Mouse (Mus musculus) MEL (cell line): ENCODE data around the gene Ankrd40. TPM values are rescaled to one million over a fixed set of nuclear protein-coding genes. Genes with fewer than 3 reads are reported as not detected.

ENCODE experiments used
- DNase-seq: peaks from one replicate; pipeline ENCODE4 v3.0.0; 2011; ENCODE audit warnings: low read depth, low spot score
- H3K27ac ChIP-seq: 2 replicates; pipeline ENCODE4 v1.5.1; 2012; ENCODE audit warnings: low read depth, mild to moderate bottlenecking, control low read depth, low read length, moderate library complexity; ENCODE audit not compliant: control insufficient read depth
- H3K27me3 ChIP-seq, 2 experiments: fragments of 150-350 bp in 1 of 2; sonication (generic) in 1 of 2; 2 replicates each; pipeline ENCODE4 v1.6.1; 2012; ENCODE audit warnings: low read length in 2 of 2, mild to moderate bottlenecking in 2 of 2, improper control_type of control experiment in 1 of 2, moderate library complexity in 1 of 2; ENCODE audit not compliant: insufficient read depth in 2 of 2, control insufficient read depth in 1 of 2
- H3K36me3 ChIP-seq, 2 experiments: 2 replicates each; pipeline ENCODE4 v1.6.1; 2012 to 2014; ENCODE audit warnings: low read length in 2 of 2, improper control_type of control experiment in 1 of 2, inconsistent platforms in 1 of 2, mild to moderate bottlenecking in 1 of 2; ENCODE audit not compliant: insufficient read depth in 2 of 2, control insufficient read depth in 1 of 2
- H3K4me1 ChIP-seq, 2 experiments: fragments of 150-350 bp in 1 of 2; sonication (generic) in 1 of 2; 2 replicates each; pipeline ENCODE4 v1.6.1; 2012; ENCODE audit warnings: low read length in 2 of 2, improper control_type of control experiment in 1 of 2, mild to moderate bottlenecking in 1 of 2; ENCODE audit not compliant: insufficient read depth in 2 of 2, control insufficient read depth in 1 of 2
- H3K4me3 ChIP-seq, 2 experiments: fragments of 150-350 bp in 1 of 2; sonication (generic) in 1 of 2; 2 replicates each; pipeline ENCODE4 v1.5.1; 2012; ENCODE audit warnings: low read depth in 2 of 2, low read length in 2 of 2, mild to moderate bottlenecking in 2 of 2, moderate library complexity in 2 of 2, control low read depth in 1 of 2, improper control_type of control experiment in 1 of 2; ENCODE audit not compliant: control insufficient read depth in 1 of 2, insufficient read depth in 1 of 2
- H3K79me2 ChIP-seq: 2 replicates; pipeline ENCODE4 v1.6.1; 2012; ENCODE audit warnings: mild to moderate bottlenecking, low read length, moderate library complexity; ENCODE audit not compliant: control insufficient read depth, poor library complexity, insufficient read depth
- H3K9ac ChIP-seq: 2 replicates; pipeline ENCODE4 v1.6.1; 2012; ENCODE audit warnings: low read depth, mild to moderate bottlenecking, control low read depth, low read length, moderate library complexity; ENCODE audit not compliant: control insufficient read depth, poor library complexity, severe bottlenecking
- H3K9me3 ChIP-seq: fragments of 150-350 bp; sonication (generic); replicated peaks from 2 replicates; pipeline ENCODE4 v1.6.1; 2012; ENCODE audit warnings: mild to moderate bottlenecking, low read length, improper control_type of control experiment, moderate library complexity; ENCODE audit not compliant: insufficient read depth
- CHD1 ChIP-seq: IDR thresholded peaks from 2 replicates; pipeline ENCODE4 v1.6.1; 2012; ENCODE audit warnings: low read depth, mild to moderate bottlenecking, inconsistent platforms, low read length, improper control_type of control experiment
- CHD2 ChIP-seq: IDR thresholded peaks from 2 replicates; pipeline ENCODE4 v1.6.1; 2011; ENCODE audit warnings: low read length, improper control_type of control experiment
- CTCF ChIP-seq, 3 experiments: IDR thresholded peaks in 2 of 3; conservative IDR thresholded peaks in 1 of 3; 2 replicates each; pipeline ENCODE4 v1.5.1; 2011 to 2012; ENCODE audit warnings: low read length in 3 of 3, low read depth in 2 of 3, mild to moderate bottlenecking in 2 of 3, improper control_type of control experiment in 1 of 3, inconsistent platforms in 1 of 3, mixed read lengths in 1 of 3, moderate library complexity in 1 of 3; ENCODE audit not compliant: control insufficient read depth in 1 of 3, insufficient read depth in 1 of 3, poor library complexity in 1 of 3, severe bottlenecking in 1 of 3
- ELF1 ChIP-seq: IDR thresholded peaks from 2 replicates; pipeline ENCODE4 v1.6.1; 2014; ENCODE audit warnings: low read depth, mild to moderate bottlenecking, inconsistent platforms, low read length, improper control_type of control experiment, moderate library complexity
- EP300 ChIP-seq, 2 experiments: IDR thresholded peaks; 2 replicates each; pipeline ENCODE4 v1.6.1; 2011; ENCODE audit warnings: improper control_type of control experiment in 2 of 2, low read length in 2 of 2, low read depth in 1 of 2, mild to moderate bottlenecking in 1 of 2
- GABPA ChIP-seq: IDR thresholded peaks from 2 replicates; pipeline ENCODE4 v1.6.1; 2012; ENCODE audit warnings: low read depth, mild to moderate bottlenecking, inconsistent platforms, low read length, improper control_type of control experiment, moderate library complexity
- GATA1 ChIP-seq: IDR thresholded peaks from 2 replicates; pipeline ENCODE4 v1.6.1; 2011; ENCODE audit warnings: low read depth, low read length, improper control_type of control experiment
- HCFC1 ChIP-seq: IDR thresholded peaks from 2 replicates; pipeline ENCODE4 v1.6.1; 2012; ENCODE audit warnings: low read depth, mild to moderate bottlenecking, inconsistent platforms, low read length, improper control_type of control experiment, moderate library complexity
- JUND ChIP-seq: IDR thresholded peaks from 2 replicates; pipeline ENCODE4 v1.6.1; 2011; ENCODE audit warnings: low read depth, mild to moderate bottlenecking, improper control_type of control experiment, low read length
- MEF2A ChIP-seq: IDR thresholded peaks from 2 replicates; pipeline ENCODE4 v1.6.1; 2014; ENCODE audit warnings: low read depth, mild to moderate bottlenecking, inconsistent platforms, low read length, improper control_type of control experiment; ENCODE audit not compliant: poor library complexity, insufficient replicate concordance, severe bottlenecking; ENCODE audit errors: extremely low read depth
- MXI1 ChIP-seq: IDR thresholded peaks from 2 replicates; pipeline ENCODE4 v1.6.1; 2011; ENCODE audit warnings: mild to moderate bottlenecking, low read depth, low read length, improper control_type of control experiment
- MYB ChIP-seq: IDR thresholded peaks from 2 replicates; pipeline ENCODE4 v1.6.1; 2011; ENCODE audit warnings: mild to moderate bottlenecking, low read depth, low read length, improper control_type of control experiment
- MYC ChIP-seq: IDR thresholded peaks from 2 replicates; pipeline ENCODE4 v1.6.1; 2011; ENCODE audit warnings: low read depth, mild to moderate bottlenecking, low read length, improper control_type of control experiment, moderate library complexity
- NRF1 ChIP-seq: IDR thresholded peaks from 2 replicates; pipeline ENCODE4 v1.6.1; 2014; ENCODE audit warnings: low read depth, mild to moderate bottlenecking, inconsistent platforms, low read length, improper control_type of control experiment, moderate library complexity; ENCODE audit not compliant: poor library complexity, insufficient read depth, severe bottlenecking
- POLR2A ChIP-seq, 2 experiments: IDR thresholded peaks; 2 replicates each; pipeline ENCODE4 v1.6.1; 2011 to 2012; ENCODE audit warnings: low read length in 2 of 2, mild to moderate bottlenecking in 2 of 2, control low read depth in 1 of 2, improper control_type of control experiment in 1 of 2, low read depth in 1 of 2, moderate library complexity in 1 of 2; ENCODE audit not compliant: control insufficient read depth in 1 of 2, insufficient read depth in 1 of 2, poor library complexity in 1 of 2
- POLR2AphosphoS2 ChIP-seq: IDR thresholded peaks from 2 replicates; pipeline ENCODE4 v1.6.1; 2011; ENCODE audit warnings: low read length, improper control_type of control experiment
- RAD21 ChIP-seq: IDR thresholded peaks from 2 replicates; pipeline ENCODE4 v1.6.1; 2011; ENCODE audit warnings: mild to moderate bottlenecking, low read depth, low read length, improper control_type of control experiment
- RCOR1 ChIP-seq: IDR thresholded peaks from 2 replicates; pipeline ENCODE4 v1.6.1; 2012; ENCODE audit warnings: low read depth, mild to moderate bottlenecking, inconsistent platforms, low read length, improper control_type of control experiment
- SIN3A ChIP-seq: IDR thresholded peaks from 2 replicates; pipeline ENCODE4 v1.6.1; 2012; ENCODE audit warnings: low read length, improper control_type of control experiment, inconsistent platforms
- SMC3 ChIP-seq: IDR thresholded peaks from 2 replicates; pipeline ENCODE4 v1.6.1; 2011; ENCODE audit warnings: low read depth, low read length, improper control_type of control experiment
- TAL1 ChIP-seq: IDR thresholded peaks from 2 replicates; pipeline ENCODE4 v1.6.1; 2012; ENCODE audit warnings: mild to moderate bottlenecking, inconsistent platforms, low read length, moderate library complexity, mixed read lengths
- TBP ChIP-seq: IDR thresholded peaks from 2 replicates; pipeline ENCODE4 v1.8.0; 2011; ENCODE audit warnings: low read depth, low read length, improper control_type of control experiment
- UBTF ChIP-seq: IDR thresholded peaks from 2 replicates; pipeline ENCODE4 v1.6.1; 2012; ENCODE audit warnings: low read depth, mild to moderate bottlenecking, inconsistent platforms, low read length, improper control_type of control experiment, moderate library complexity, borderline replicate concordance; ENCODE audit not compliant: insufficient read depth
- ZC3H11A ChIP-seq: IDR thresholded peaks from 2 replicates; pipeline ENCODE4 v1.6.1; 2012; ENCODE audit warnings: low read depth, mild to moderate bottlenecking, inconsistent platforms, low read length, improper control_type of control experiment
- ZMIZ1 ChIP-seq: IDR thresholded peaks from 2 replicates; pipeline ENCODE4 v1.6.1; 2012; ENCODE audit warnings: low read depth, mild to moderate bottlenecking, inconsistent platforms, low read length, improper control_type of control experiment, moderate library complexity
- ZNF384 ChIP-seq: IDR thresholded peaks from 2 replicates; pipeline ENCODE4 v1.6.1; 2012; ENCODE audit warnings: low read depth, mild to moderate bottlenecking, inconsistent platforms, low read length, improper control_type of control experiment
- polyA plus RNA-seq, 2 experiments: library from polyadenylated mRNA; stranded (reverse) in 1 of 2; unstranded in 1 of 2; fragments of >175 nt in 1 of 2; fragments of >200 nt in 1 of 2; gene quantifications; 2 replicates each; pipeline versions ENCODE4 v1.2.1 to v1.2.4; 2012; ENCODE audit warnings: low replicate concordance in 2 of 2, low read depth in 1 of 2; ENCODE audit not compliant: insufficient read length in 2 of 2, insufficient read depth in 1 of 2, missing spikeins in 1 of 2
- total RNA-seq: library from RNA; depleted of rRNA; stranded (reverse); fragments of 300-350 nt; gene quantifications from 2 replicates; pipeline ENCODE4 v1.2.3, GENCODE M21; 2012

Ankrd40 gene
- total and polyA plus RNA-seq, 3 experiments: 37.1 to 60.0 TPM; not detected in 1

- DNase-seq: no peak
- H3K4me1 ChIP-seq: peaks cover 48 to 62% of the 10 kb centered on the region in 2 experiments
These were observed 10.8 kb upstream of the Ankrd40 start for GRCm38 (mm10) chr11:94317014-94317413.

GRCm38 (mm10) chr11:94317515-94317914 is 10.3 kb upstream of the Ankrd40 start:
- Histone ChIP-seq H3K27me3 (no peaks in the 10 kb centered on the region), H3K4me1 (peaks cover 46 to 63% of the 10 kb centered on the region in 2 experiments), H3K79me2 (peaks cover 94% of the 10 kb centered on the region), H3K4me3 (peak overlapping the region in 1 of 2 experiments; percentile 40; a peak in 2 of 4 replicates), H3K9ac (peak overlapping the region; percentile 11), H3K9me3 (no peaks in the 10 kb centered on the region), H3K27ac (0 out of 2 replicates have a peak overlapping the region, but pooled peaks have one; percentile 1), H3K36me3 (peaks cover 48 to 77% of the 10 kb centered on the region in 2 experiments)
- no peak for DNase-seq
- no peak for TF ChIP-seq MEF2A
- no peak for TF ChIP-seq RAD21
- TF ChIP-seq ZMIZ1: no peak

More at GRCm38 (mm10) chr11:94317014-94317413, 10.8 kb upstream of the Ankrd40 start:
- H3K79me2 ChIP-seq: peaks cover 95% of the 10 kb centered on the region
- H3K9me3 ChIP-seq: no peaks in the 10 kb centered on the region
- TF ChIP-seq SIN3A: peak; percentile 33; the same call in 1 of the 2 replicates
- 0 out of 2 replicates have a peak, but pooled peaks have one; percentile 65 for TF ChIP-seq CHD1
- no peak for TF ChIP-seq UBTF
- no peak overlapping the region for H3K27ac ChIP-seq
- no peaks in the 10 kb centered on the region for H3K27me3 ChIP-seq
- H3K4me3 ChIP-seq: no peak overlapping the region; a peak in 1 of 4 replicates
- H3K9ac ChIP-seq: no peak overlapping the region; the same call in 1 of the 2 replicates
- peaks cover 48 to 80% of the 10 kb centered on the region in 2 experiments for H3K36me3 ChIP-seq

- Histone ChIP-seq H3K9ac (peak overlapping the region; percentile 38), H3K4me3 (peak overlapping the region; percentile 22 to 40; a peak in 3 of 4 replicates), H3K9me3 (no peaks in the 10 kb centered on the region), H3K4me1 (peaks cover 52 to 61% of the 10 kb centered on the region in 2 experiments), H3K27me3 (no peaks in the 10 kb centered on the region), H3K27ac (no peak overlapping the region), H3K79me2 (peaks cover 89% of the 10 kb centered on the region), H3K36me3 (peaks cover 47 to 77% of the 10 kb centered on the region in 2 experiments)
- DNase-seq: no peak
- TF ChIP-seq POLR2AphosphoS2 (no peak), MYC (no peak), MYB (0 out of 2 replicates have a peak, but pooled peaks have one; percentile 23), ELF1 (no peak), POLR2A (IDR thresholded peaks at IDR 0.05; ENCODE audit: control insufficient read depth in 1 of 2, insufficient read depth in 1 of 2, low read depth in 1 of 2, low read length in 2 of 2, poor library complexity in 1 of 2) (no peak), GATA1 (peak; percentile 65), RCOR1 (no peak), HCFC1 (no peak; the same call in 1 of the 2 replicates), JUND (no peak), MXI1 (no peak), GABPA (no peak), TBP (no peak), CTCF (IDR thresholded peaks at IDR 0.05 in 2 of 3, conservative IDR thresholded peaks at IDR 0.05 in 1 of 3; ENCODE audit: control insufficient read depth in 1 of 3, insufficient read depth in 1 of 3, low read depth in 2 of 3, low read length in 3 of 3, poor library complexity in 1 of 3, severe bottlenecking in 1 of 3) (no peak), ZNF384 (peak; percentile 76), ZC3H11A (no peak), MEF2A (no peak), UBTF (no peak), TAL1 (no peak), NRF1 (no peak), SMC3 (no peak), EP300 (IDR thresholded peaks at IDR 0.05; ENCODE audit: low read depth in 1 of 2, low read length in 2 of 2) (peak; percentile 49 to 56; a peak in 3 of 4 replicates), CHD2 (no peak)
These were observed 9.7 kb upstream of the Ankrd40 start for GRCm38 (mm10) chr11:94318056-94318455.
